Mouse (Mus musculus): ENCODE measurements around the gene Paqr7.

The Paqr7 gene

GRCm38 (mm10) chr4:134542726-134543125 is 46.2 kb downstream of the Paqr7 start:
- no peak for DNase-seq

GRCm38 (mm10) chr4:134543261-134543660 is 46.8 kb downstream of the Paqr7 start:
- peak; percentile 93 for DNase-seq

- no peak for DNase-seq
Measured at GRCm38 (mm10) chr4:134546814-134547705, 50.6 kb downstream of the Paqr7 start.

GRCm38 (mm10) chr4:134548169-134548938 is 51.9 kb downstream of the Paqr7 start:
- DNase-seq = no peak

GRCm38 (mm10) chr4:134549899-134550298 is 53.4 kb downstream of the Paqr7 start:
- no peak for DNase-seq

GRCm38 (mm10) chr4:134551494-134552316 is 55.2 kb downstream of the Paqr7 start, which contains the start of gene Selenon:
Selenon (minus strand) TSS chr4:134552166.
- DNase-seq = no peak

GRCm38 (mm10) chr4:134553631-134554030 is 57.1 kb downstream of the Paqr7 start:
- no peak for DNase-seq

GRCm38 (mm10) chr4:134555956-134556580 is 59.6 kb downstream of the Paqr7 start:
- no peak for DNase-seq

GRCm38 (mm10) chr4:134557626-134558249 is 61.2 kb downstream of the Paqr7 start:
- DNase-seq = no peak

- peak; percentile 55 for DNase-seq
Measured at GRCm38 (mm10) chr4:134558570-134559113, 62.1 kb downstream of the Paqr7 start.

GRCm38 (mm10) chr4:134559154-134559553 is 62.7 kb downstream of the Paqr7 start:
- no peak for DNase-seq
